27 mouse cellular contexts compared by ENCODE assay signal in genomic region chr17:30260641-30261306, GRCm38 (mm10).
DNase-seq lines count a peak whose midpoint lies in the region; ATAC-seq lines count a peak whose summit lies in the region.
"Had no signal": no experiment of that assay in that cellular context is flagged by ENCODE, and none has a peak within 500 bp of the region (broad histone marks: within the 10 kb centered on the region; RNA-seq: fewer than 3 reads in every experiment).

No protein-coding gene starts in this region.

- DNase-seq in kidney, postnatal 4 days: peak; percentile 35
- no peak for DNase-seq in midbrain, embryonic 10.5 days (ENCODE audit: low spot score)
- peak; percentile 18 for DNase-seq in NIH3T3 (ENCODE audit: low read depth)
- no peak for DNase-seq in cerebellum, adult 8-10 months
- DNase-seq in frontal cortex, adult 2 months (ENCODE audit: extremely low spot score in 1 of 2, low spot score in 1 of 2): no peak
- DNase-seq: adrenal gland, adult 8-10 months; B cell, adult 2 months; cerebellum, adult 2 months; gastrocnemius, postnatal 14 days; heart, adult 11 months; heart, postnatal 36 days; kidney, adult 9 months; kidney, postnatal 14 days; retina, postnatal 1 day; right cerebral cortex, postnatal 14 days; thymus, postnatal 14 days had no signal

- no peak overlapping the region for H3K4me3 ChIP-seq in kidney, embryonic 15.5 days (replicated peaks)
- H3K4me3 ChIP-seq in midbrain, embryonic 10.5 days: no peak overlapping the region
- no peak overlapping the region for H3K4me3 ChIP-seq in midbrain, embryonic 13.5 days (replicated peaks)
- H3K4me3 ChIP-seq: hindbrain, embryonic 13.5 days; limb, embryonic 13.5 days; midbrain, embryonic 12.5 days; neural tube, embryonic 15.5 days had no signal

- no peak overlapping the region for H3K4me2 ChIP-seq in kidney, embryonic 15.5 days
- H3K4me2 ChIP-seq in midbrain, embryonic 13.5 days (replicated peaks): no peak overlapping the region
- H3K4me2 ChIP-seq: heart, embryonic 11.5 days; hindbrain, embryonic 13.5 days; limb, embryonic 13.5 days; liver, embryonic 11.5 days; midbrain, embryonic 12.5 days; neural tube, embryonic 15.5 days had no signal

- no peaks in the 10 kb centered on the region for H3K9me3 ChIP-seq in kidney, embryonic 15.5 days (replicated peaks)
- H3K9me3 ChIP-seq in midbrain, embryonic 10.5 days (replicated peaks): no peaks in the 10 kb centered on the region
- no peaks in the 10 kb centered on the region for H3K9me3 ChIP-seq in midbrain, embryonic 13.5 days
- H3K9me3 ChIP-seq: hindbrain, embryonic 13.5 days; limb, embryonic 13.5 days; midbrain, embryonic 12.5 days; neural tube, embryonic 15.5 days had no signal

- no peak overlapping the region for H3K9ac ChIP-seq in kidney, embryonic 15.5 days
- no peak overlapping the region for H3K9ac ChIP-seq in midbrain, embryonic 13.5 days (replicated peaks)
- H3K9ac ChIP-seq: hindbrain, embryonic 13.5 days; limb, embryonic 13.5 days; midbrain, embryonic 12.5 days; neural tube, embryonic 15.5 days had no signal

- H3K27ac ChIP-seq in kidney, embryonic 15.5 days: no peak overlapping the region
- H3K27ac ChIP-seq in midbrain, embryonic 10.5 days (replicated peaks): peak overlapping the region; percentile 57
- H3K27ac ChIP-seq in midbrain, embryonic 13.5 days: no peak overlapping the region
- H3K27ac ChIP-seq: limb, embryonic 13.5 days had no signal

- peaks cover 47% of the 10 kb centered on the region for H3K4me1 ChIP-seq in kidney, embryonic 15.5 days
- peaks cover 70% of the 10 kb centered on the region for H3K4me1 ChIP-seq in midbrain, embryonic 10.5 days
- H3K4me1 ChIP-seq in midbrain, embryonic 13.5 days (replicated peaks): peaks cover 72% of the 10 kb centered on the region

- no peak for ATAC-seq in kidney, embryonic 15.5 days (replicated peaks; ENCODE audit: low FRiP score)
- no peak for ATAC-seq in midbrain, embryonic 13.5 days
- ATAC-seq: forebrain, embryonic 16.5 days; intestine, postnatal 0 days; lung, postnatal 0 days had no signal

- no peaks in the 10 kb centered on the region for H3K36me3 ChIP-seq in kidney, embryonic 15.5 days
- no peaks in the 10 kb centered on the region for H3K36me3 ChIP-seq in midbrain, embryonic 10.5 days
- no peaks in the 10 kb centered on the region for H3K36me3 ChIP-seq in midbrain, embryonic 13.5 days
- H3K36me3 ChIP-seq: hindbrain, embryonic 13.5 days; limb, embryonic 13.5 days; midbrain, embryonic 12.5 days; neural tube, embryonic 15.5 days had no signal

- 36% methylated on average over 6 of the region's 6 CpGs for WGBS in kidney, embryonic 15.5 days
- WGBS in midbrain, embryonic 10.5 days: 63% methylated on average over 6 of the region's 6 CpGs
- whole genome bisulfite sequencing in midbrain, embryonic 13.5 days: 43% methylated on average over 6 of the region's 6 CpGs

- no peaks in the 10 kb centered on the region for H3K27me3 ChIP-seq in kidney, embryonic 15.5 days
- no peaks in the 10 kb centered on the region for H3K27me3 ChIP-seq in midbrain, embryonic 10.5 days (ENCODE audit: low read depth, poor library complexity, severe bottlenecking)
- H3K27me3 ChIP-seq in midbrain, embryonic 13.5 days: no peaks in the 10 kb centered on the region
- H3K27me3 ChIP-seq: hindbrain, embryonic 13.5 days; limb, embryonic 13.5 days; midbrain, embryonic 12.5 days; neural tube, embryonic 15.5 days had no signal

Comparison
In these comparisons a context has a peak if more than half of its experiments do, and no peak if none do; other contexts are left out.
1. DNase-seq: peak in kidney, postnatal 4 days (2 of 2) and NIH3T3 (single experiment); none in midbrain, embryonic 10.5 days (single experiment), cerebellum, adult 8-10 months (single experiment) and frontal cortex, adult 2 months (0 of 2).